Mouse (Mus musculus) ES-CJ7 (cell line): ENCODE measurements around the gene Gm17079.
"Not testable (repeated sequence)": the region's sequence is repeated elsewhere in the genome, so short reads cannot be mapped to it uniquely, and the experiment has no call there.

Experiments used
- DNase-seq: peaks from one replicate; pipeline ENCODE4 v3.0.0; 2011; ENCODE audit warnings: low read depth, low spot score

Gm17079 gene

GRCm38 (mm10) chr14:51695368-51695767 lies at the start of gene Gm17079:
Gene Gm17079, minus strand, starts transcription at chr14:51695468.
- not testable (repeated sequence) for DNase-seq

GRCm38 (mm10) chr14:51740347-51741170 lies 45.3 kb upstream of the Gm17079 start:
- DNase-seq: no peak

- no peak for DNase-seq
Measured at GRCm38 (mm10) chr14:51739150-51739993, 44.1 kb upstream of the Gm17079 start.

GRCm38 (mm10) chr14:51738411-51739149 lies 43.3 kb upstream of the Gm17079 start:
- peak; percentile 38 for DNase-seq

- no peak for DNase-seq
Measured at GRCm38 (mm10) chr14:51737967-51738366, 42.7 kb upstream of the Gm17079 start.

GRCm38 (mm10) chr14:51717083-51717482 lies 21.8 kb upstream of the Gm17079 start, which contains the start of gene Gm5800:
Gene Gm5800, minus strand, starts transcription at chr14:51717183.
- no peak for DNase-seq

- DNase-seq: no peak
Measured at GRCm38 (mm10) chr14:51677269-51677668, 18.0 kb downstream of the Gm17079 start.
